Mouse (Mus musculus) fat pad, adult 2 months (tissue): ENCODE results near the gene Itih2.

Experiments used
- DNase-seq: peaks from one replicate; pipeline ENCODE4 v3.0.0-alpha.2; 2011; ENCODE audit warnings: low read depth, low spot score; ENCODE audit errors: extremely low read depth

Itih2 gene

DNA sequence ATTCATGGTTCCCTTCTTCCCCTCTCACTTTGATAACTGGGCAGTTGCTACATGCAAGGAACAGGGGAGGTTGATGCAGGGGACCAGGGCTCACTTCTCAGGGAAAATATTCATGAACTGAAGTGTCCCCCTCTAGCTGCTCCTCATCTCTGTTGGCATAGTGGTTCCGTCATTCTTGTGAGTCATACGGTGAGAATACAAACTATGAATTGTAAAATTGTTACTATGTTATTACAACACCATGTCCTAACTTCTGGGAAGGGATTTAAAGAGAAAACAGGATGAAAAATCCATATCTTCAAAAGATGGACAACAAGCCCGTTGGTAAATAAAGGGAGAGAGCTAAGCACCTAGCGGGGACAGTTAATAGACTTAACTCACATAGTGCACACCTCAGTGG lies at the start of gene Itih2:
Gene Itih2 (minus strand): TSS at position 101 of the 400 bp plus-strand sequence.
- DNase-seq, result no peak

DNA sequence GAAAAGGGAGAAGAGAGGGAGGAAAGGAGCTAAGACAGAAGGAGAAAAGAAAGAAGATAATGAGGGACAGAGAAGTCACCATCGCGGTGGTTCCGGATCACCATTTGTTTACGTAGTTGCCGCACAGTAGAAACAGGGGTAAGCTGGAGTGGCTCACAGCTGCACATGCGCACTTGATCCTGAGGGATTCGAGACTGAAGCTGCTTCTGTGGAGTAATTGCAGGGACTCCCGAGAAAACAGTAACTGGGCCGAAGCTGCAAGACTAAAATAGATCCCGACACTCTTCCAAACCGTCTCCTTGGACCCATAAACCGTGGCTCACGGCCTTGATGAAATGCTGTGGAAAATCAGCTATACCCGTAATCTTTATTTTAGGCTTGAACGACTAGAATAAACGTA lies 38.8 kb upstream of the Itih2 start:
- no peak for DNase-seq

DNA sequence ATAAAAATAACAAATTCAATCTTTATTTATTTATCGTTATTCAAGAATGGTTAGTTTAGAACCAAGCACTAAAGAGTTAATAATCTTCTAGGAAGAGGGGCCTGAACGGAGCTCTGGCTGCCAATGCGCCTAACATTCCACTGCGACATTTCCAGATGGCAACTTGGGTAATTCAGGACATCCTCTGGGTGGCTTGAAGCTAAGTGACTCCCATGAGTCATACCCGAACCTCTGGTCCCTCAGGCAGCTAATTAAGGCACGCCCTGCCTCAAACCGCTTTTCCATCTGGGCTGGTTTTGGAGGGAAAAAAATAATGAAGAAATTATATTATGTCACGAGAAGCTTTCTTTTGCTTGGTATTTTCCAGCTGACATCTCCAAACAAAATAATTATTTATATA lies 36.8 kb upstream of the Itih2 start:
- no peak for DNase-seq

DNA sequence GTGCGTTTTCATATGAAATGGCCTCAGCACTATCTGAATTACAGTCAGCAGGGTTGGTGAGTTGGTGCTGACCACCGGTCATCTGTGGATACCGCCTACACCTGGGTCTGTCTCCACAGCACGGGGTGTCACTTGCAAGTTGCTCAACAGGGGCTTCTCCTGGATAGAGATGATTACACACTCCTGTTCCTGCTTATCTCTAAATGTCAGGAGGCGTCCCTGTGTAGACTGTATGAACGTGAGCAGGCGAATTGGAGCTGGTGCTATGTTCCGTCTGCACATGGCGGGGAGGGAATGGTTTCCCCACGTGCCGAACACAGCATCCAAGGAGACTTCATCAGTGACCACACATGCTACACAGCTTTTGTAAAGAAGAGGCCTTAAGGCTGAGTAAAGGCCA lies 36.1 kb upstream of the Itih2 start:
- DNase-seq, result no peak

DNA sequence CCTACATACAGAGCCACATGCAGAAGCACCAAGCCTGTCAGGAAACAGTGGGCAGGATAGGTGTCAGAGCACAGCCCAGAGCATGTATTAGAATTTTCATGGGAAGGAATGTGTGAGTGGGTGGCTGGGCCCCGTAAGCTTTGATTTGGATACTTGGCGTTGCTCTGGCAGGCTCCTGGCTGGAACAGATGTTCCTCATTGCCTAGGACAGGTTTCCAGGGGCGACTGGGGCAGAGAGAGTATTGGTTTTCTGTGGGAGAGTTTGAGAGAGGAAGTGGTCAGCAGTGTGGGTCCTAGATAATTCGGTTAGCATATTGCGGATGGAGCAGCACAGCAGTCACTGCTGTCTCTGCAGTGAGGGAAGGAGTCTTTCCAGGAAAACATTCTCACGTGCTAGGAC lies 35.4 kb upstream of the Itih2 start:
- no peak for DNase-seq

DNA sequence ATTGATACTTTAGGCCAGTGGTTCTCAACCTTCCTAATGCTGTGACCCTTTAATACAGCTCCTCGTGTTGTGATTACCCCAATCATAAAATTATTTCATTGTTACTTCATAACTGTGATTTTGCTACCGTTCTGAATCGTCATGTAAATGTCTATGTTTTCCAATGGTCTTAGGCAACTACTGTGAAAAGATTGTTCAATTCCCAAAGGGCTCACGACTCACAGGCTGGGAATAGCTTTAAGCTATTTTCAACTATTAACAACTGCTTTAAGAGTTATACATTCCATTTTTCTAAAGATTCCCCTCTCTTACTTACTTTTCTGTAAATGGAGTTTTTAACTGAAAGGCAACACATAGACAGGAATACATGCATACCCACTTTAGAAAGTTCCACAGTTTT lies 30.8 kb upstream of the Itih2 start:
- no peak for DNase-seq

DNA sequence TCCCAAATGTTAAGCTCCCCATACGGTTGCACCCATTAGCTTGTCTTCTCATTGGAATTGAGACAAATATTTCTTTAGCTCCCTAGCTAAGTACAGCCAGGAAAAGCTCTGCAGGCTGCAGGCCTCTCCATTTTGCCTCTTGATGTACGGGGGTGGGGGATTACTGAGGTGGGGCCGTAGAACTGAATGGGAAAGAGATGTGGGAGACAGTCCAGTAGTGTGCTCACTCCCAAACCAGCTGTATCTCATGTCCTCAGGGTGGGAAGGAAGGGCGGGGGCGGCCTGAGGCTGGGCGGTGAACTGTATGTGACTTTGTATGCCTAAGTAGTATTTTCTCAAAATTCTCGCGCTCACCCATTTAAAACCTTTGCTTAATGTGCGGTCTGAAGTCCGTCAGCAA lies 26.0 kb upstream of the Itih2 start:
- no peak for DNase-seq

DNA sequence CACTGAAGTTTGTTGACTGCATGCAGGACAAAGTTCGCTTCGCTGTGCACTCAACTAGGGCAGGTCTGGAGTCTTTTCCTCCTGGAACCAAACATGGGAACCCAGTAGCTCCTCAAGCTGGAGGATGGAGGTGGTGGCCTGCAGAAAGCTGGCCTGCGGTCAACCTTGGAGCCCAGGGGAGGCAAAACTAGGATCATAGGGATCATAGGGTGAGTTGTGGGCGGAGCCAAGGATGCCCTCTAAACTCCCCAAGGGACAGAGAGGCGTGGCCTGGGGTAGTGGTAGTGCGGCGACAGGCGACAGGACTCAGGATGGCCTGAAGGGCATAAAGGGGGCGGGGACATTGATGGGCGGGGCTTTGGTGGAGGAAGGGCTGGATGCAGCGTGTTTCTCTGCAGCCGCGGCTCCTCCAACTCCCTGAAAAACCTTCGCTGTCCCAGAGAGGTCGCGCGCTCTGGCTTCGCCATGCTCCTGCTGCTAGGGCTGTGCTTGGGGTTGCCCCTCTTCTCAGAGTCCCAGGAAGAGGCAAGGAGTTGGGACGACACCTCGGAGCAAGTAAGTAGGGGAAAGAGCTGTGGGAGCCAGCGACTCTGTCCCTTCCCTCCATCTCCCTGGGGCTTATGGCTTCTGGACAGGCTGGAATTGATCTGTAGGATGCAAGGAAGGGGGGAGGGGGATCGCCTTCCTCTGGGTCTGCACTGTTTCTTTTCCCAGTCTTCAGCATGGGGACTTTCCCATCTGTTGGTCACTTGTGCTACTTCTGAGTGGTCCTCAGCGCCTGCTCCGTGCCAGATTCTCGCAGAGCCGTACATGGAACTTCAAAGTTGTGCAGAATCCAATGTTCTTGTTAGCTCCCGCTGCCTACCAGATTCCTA lies 22.2 kb upstream of the Itih2 start, which contains the start of gene Itih5:
Gene Itih5 (plus strand): TSS at position 371 of the 875 bp plus-strand sequence.
- DNase-seq, result no peak

DNA sequence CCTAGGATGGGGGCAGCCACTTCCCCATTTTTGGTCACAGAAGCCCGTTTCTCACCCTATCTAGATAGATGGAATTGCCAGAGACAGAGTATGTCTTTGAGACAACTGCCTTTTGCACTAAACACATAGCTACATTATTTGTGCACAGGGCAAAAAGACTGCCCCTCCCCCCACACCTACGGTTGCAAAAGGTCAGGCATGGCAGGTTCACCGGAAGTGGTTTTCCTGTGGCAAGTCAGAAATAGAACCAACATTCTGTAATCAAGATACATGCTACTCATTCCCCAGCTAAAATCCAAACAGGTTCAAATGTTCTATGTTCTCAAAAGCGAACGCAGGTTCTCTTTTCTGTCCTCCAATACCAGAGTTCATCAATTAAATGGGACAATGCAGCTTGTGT lies 21.4 kb upstream of the Itih2 start:
- no peak for DNase-seq

DNA sequence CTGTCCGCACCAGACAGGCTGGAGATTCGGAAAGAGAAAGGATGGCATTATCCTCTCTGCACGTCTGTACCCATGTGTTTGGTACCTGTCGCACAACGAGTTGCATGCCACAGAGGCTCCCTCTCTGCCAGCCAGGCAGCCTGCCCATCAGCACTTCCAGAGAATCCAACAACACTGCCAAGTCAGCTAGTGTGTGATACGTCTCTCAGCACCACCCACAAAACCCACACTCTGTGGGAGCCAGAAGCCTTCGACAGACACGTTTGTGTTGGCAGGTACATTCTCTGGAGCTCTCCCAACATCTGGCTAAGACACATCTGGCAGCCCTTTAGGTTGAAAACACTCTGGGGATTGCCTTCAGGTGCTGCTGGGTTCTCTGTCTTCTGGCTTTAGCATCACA lies 16.0 kb upstream of the Itih2 start:
- DNase-seq, result peak; percentile 91

DNA sequence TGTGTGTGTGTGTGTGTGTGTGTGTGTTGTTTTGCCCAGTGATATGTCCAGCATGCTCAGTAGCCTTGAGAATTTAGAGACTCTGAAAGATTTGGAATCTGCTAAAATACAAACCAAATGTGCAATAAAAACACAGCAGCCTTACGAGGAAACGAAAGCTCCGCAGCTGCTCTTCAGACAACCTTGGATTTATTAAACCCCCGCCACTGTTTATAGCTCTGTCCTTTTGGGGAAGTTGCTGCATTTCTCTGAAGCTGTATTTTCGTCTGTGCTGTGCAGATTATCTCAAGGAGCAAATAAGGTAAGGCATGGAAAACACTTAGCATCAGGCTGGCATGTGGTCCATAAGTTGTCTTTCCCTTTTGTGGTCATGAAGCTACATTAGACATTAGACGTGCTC lies 14.3 kb upstream of the Itih2 start:
- DNase-seq, result no peak

DNA sequence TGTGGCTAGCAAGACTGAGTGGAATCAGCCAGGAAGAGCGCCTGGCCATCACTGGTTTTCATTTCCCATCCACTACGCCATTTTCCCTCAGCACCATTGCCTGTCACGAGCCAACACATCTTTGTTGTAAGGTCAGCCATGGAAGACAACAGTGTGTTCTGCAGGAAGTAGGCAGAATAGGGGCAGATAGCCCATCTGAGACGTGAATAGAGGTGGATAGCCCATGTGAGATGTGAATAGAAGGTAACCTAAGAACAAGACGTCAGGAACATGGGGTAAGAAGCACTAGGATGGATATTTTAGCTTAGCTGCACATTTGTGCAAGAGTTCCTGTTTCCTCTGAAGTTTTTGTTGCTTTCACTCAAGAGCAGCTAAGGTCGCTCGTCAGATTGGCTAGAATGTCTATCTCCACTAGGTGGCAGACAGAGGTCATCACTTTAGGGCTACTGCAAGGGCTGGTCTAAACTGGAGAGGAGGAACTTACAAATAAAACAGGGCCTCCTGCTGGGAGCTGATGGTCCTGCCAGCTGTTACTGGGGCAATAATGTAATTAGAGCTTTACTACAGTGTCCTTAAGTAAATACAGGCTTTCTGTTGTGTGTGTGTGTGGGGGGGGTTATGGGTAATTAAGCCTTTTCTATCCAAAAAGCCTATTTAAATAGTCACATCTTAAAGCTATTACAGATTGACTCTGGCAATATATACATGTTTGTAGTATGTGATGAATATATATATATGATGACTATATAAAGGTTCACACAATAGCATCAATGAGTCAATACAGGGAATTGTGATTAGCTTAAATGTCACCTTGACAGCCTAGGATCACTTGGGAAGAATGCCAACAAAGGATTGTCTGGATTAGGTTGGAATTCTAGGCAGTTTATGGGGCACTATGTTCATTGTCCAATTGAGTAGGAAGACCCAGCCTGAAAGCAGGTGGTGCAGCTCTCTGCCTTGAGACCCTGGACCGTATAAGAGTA lies 11.6 kb upstream of the Itih2 start:
- no peak for DNase-seq

DNA sequence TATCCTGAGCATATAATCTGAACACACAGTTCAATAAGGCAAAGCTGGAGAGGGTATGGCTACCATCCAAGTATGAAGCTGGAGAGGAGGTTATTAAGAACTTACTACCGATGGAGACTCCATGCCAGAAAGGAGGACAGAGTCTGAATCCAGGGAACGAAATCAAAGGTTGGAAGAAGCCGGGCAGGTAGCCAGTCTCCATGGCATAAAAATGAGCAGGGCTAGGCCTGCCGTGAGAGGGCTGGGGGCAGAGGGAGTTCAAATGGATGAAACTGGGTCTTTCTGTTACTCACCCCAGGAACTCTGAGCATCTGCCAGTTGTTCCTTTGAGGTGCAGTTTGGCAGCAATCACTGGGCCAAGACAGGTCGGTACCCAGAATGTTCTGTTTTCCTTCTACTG lies 9.3 kb upstream of the Itih2 start:
- DNase-seq, result no peak

DNA sequence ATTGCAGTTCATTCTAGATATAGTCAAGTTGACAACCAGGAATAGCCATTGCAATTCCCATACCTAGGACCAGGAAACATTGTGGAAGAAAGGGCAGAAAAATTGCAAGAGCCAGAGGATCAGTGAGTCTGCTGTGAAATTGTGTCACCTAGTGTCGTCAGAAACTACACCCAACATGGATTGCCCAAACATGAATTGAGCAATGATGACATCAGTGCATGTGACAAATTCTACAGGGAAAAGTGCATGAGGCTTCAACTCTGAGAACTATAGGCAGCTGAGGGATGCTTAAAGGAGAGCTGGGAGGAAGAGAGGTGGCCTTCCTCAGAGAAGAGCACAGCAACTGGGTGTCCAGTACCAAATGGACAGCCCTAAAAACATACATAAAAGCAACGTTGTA lies 6.1 kb upstream of the Itih2 start:
- peak; percentile 36 for DNase-seq

DNA sequence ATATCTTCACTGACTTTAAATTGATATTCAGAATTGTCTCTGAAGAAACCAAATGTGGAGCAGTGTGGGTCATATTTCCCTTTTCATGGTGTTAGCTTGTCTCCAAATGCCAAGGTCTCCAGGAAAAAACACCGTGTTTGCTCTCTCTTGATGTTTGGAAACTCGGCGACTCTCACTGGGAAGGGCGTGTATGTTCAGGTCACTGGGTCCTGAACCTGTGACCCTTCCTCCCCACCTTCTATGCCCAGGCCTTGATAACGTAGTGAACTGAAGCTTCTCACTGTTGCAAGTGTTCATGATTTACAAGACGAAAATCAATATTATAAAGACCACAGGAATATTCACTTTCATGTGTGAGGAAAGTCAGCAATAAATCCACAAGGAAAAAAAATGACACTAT lies 2.7 kb upstream of the Itih2 start:
- no peak for DNase-seq

DNA sequence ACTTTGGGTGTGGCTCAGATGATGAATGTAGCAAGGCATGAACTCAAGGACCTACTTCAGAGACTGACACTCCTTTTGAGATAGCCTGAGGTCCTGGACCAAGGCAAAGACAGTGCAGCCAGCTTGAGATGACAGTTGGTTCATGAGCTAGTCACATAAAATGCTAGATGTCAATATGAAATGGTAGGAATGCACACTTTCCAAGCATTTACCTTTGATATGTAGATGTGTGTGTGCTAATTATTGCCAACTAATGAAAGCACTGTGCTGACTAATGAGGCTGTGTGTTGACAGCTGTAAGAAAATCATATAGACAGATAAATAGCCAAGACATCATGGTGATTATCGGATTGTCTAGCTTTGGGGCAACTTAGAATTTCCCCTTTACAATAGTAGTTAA lies 932 bp upstream of the Itih2 start:
- DNase-seq, result no peak

DNA sequence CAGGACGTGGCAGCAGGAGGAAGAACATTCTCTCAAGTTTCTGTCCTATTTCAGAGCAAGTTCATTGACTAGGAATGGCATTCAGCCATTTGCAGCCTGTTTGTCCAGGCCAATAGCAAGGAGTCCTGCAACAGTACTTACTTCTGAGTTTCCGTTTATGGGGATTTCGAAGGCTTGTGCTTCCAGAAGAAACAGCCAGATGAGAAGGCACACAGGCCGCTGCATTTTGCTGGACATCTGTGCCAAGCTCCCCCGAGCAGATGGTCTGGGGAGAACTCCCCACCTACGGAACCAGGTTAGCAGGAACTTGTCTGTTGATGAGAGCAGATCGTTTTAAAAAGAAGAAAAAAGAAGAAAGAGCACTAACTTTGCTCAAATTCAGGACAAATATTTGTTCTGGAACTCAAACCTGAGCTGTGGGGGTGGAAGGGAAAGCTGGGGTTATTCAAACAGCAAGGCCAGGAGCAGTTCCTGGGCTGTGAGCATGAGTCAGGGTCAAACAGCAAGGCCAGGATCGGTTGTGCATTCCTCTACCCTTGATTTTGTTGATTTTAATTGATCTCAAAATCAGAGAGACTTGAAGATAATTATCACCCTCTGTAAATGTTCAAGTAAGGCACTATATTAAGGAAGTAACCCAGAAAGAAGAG lies 730 bp downstream of the Itih2 start:
- DNase-seq, result no peak

DNA sequence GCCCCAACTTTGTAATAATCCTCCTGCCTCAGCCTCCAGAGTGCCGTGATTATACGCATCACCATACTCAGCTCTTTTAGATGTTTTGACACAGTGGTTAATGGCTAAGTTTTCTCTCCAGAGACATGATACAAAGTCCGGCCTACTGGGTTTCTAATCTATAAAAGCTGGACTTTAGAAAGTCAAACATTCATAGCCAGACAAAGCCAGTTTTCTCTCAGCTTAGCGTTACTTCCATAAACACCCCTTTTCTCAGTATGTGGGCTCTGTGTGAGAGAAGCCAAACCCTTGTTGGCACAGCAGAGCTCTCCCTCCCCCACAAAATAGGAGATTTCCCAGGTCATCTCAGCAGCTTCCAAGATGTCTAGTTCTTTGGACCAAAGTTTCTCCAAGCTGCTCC lies 2.6 kb downstream of the Itih2 start:
- no peak for DNase-seq

DNA sequence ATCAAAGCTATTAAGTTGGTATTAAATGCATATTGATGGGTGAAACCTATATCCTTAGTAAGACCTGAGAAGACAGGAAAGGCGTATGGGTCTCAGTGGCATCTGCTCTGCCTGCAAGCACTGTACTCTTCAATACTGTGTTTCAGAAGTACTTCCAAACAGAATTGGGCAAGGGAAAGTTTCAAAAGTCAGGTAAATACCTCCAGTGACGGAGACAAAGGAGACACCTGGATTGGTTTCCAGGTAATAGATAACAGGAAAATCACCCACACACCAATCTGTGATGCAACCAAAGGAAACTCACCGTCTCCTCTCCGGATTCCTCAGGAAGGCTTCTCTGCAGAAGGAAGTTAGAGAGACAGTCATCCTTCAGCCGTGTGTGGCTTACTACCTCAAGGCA lies 3.7 kb downstream of the Itih2 start:
- DNase-seq, result peak; percentile 39

DNA sequence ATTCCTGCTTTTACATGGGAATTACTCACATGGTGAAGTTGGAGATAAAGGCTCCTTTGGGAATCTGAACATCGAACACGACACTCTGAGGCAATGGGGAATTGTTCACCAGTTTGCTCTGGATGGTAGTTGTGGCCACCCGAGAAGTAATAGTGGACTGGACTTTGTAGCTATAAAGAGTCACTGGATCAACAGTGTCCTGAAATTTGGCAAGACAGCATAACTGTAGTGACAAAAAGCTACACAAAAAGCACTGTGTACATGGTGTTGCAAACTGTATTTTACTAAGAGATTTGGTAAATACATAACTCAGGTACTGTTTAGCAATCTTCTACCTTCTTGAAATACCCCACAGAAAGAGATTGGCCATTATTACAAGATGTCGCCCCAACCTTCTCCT lies 5.1 kb downstream of the Itih2 start:
- DNase-seq, result no peak

DNA sequence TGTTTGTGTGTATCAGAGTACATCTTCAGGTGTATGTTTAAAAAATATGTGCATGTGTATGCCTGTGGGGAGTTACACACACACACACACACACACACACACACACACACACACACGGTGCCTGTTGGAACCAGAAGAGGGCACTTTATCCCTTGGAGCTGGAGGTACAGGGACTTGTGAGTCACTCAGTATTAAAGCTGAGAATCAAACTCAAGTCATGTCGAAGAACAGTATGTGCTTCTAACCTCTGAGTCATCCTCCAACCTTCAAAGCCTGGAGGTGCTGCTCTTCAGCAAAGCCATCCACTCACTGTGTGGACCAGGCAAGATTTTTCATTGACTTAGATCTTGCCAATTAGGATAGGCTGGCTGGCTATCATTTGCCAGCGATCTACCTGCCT lies 9.4 kb downstream of the Itih2 start:
- no peak for DNase-seq
